Mouse (Mus musculus) erythroblast, embryonic 14.5 days (primary cell): ENCODE results near the gene Ggct.

Experiments used
- GATA1 ChIP-seq: IDR thresholded peaks from 2 replicates; pipeline ENCODE4 v1.6.1; 2012; ENCODE audit warnings: low read length, inconsistent platforms, mixed read lengths
- TAL1 ChIP-seq: IDR thresholded peaks from 3 replicates; pipeline ENCODE4 v1.6.1; 2012; ENCODE audit warnings: low read length, inconsistent platforms, mixed read lengths

DNA sequence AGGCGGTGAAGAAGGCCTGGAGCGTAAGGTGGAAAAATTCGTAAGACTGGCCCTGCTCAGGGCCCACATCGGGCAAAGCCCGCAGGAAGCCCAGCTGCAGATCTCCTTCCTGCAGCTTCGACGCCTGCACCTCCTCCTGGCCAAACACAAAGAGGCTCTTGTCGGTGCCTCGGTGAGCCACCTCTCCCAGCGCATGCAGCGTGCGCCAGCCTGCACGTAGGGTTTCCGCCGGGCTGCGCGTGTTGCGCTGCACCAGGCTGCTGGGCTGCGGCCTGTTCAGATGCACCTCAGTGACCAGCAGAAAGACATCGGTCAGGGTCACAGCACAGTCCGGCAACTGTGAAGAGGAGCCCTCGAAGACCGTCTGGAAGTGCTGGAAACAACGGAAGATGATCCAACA lies 49.0 kb downstream of the Ggct start:
- TF ChIP-seq TAL1 = no peak
- TF ChIP-seq GATA1 = no peak
